Mouse (Mus musculus) C2C12 (cell line): ENCODE data around the gene Ctbp1.
A peak's percentile ranks its signal among the peaks of the same experiment; 100 is the strongest.

Experiments
- MAX ChIP-seq: IDR thresholded peaks from one replicate; pipeline ENCODE4 v1.6.1; 2011; ENCODE audit warnings: mild to moderate bottlenecking, control low read depth
- USF1 ChIP-seq: IDR thresholded peaks from one replicate; pipeline ENCODE4 v1.6.1; 2011; ENCODE audit warnings: low read depth, mild to moderate bottlenecking, control low read depth, moderate library complexity

DNA sequence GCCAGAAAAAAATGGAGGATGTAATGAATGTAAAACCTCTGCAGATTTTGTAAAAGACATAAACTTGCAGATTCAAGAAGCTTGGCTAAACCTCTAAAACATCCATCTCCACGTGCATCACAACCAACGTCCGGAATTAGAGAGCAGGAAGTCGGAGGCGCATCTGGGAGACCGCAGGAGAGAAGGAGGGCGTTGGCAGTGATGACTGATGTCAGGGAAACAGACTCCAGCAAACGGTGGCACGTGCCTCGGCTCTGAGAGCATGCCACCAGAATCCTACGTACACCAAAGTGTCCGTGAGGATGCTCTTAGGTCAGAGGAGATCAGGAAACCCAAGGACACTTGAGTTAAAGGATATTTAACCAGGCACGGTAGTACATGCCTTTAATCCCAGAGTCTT lies 73.1 kb downstream of the Ctbp1 start:
- TF ChIP-seq USF1 (peak; percentile 25), MAX (no peak)
